Mouse (Mus musculus) neural tube, embryonic 15.5 days (tissue): ENCODE data around the gene Olfr1037. TPM values are rescaled to one million over a fixed set of nuclear protein-coding genes. Genes with fewer than 3 reads are reported as not detected.
"Not testable (repeated sequence)": the region's sequence is repeated elsewhere in the genome, so short reads cannot be mapped to it uniquely, and the experiment has no call there.

Experiments
- ATAC-seq: fragments of 200-750 bp; cut with Nextera tagmentation; 2 replicates; pipeline ENCODE4 v1.8.0; 2017; ENCODE audit warnings: mild to moderate bottlenecking, moderate TSS enrichment, moderate library complexity; ENCODE audit not compliant: low FRiP score
- H3K27ac ChIP-seq: fragments of 300-500 bp; sonication (generic); replicated peaks from 2 replicates; pipeline ENCODE4 v1.5.1; 2015; ENCODE audit warnings: mild to moderate bottlenecking, inconsistent platforms
- H3K27me3 ChIP-seq: fragments of 300-500 bp; sonication (generic); replicated peaks from 2 replicates; pipeline ENCODE4 v1.6.1; 2015; ENCODE audit warnings: inconsistent platforms
- H3K36me3 ChIP-seq: fragments of 300-500 bp; sonication (generic); 2 replicates; pipeline ENCODE4 v1.6.1; 2015; ENCODE audit warnings: inconsistent platforms
- H3K4me1 ChIP-seq: fragments of 300-500 bp; sonication (generic); 2 replicates; pipeline ENCODE4 v1.6.1; 2015; ENCODE audit warnings: inconsistent platforms
- H3K4me2 ChIP-seq: fragments of 300-500 bp; sonication (generic); 2 replicates; pipeline ENCODE4 v1.6.1; 2015; ENCODE audit warnings: inconsistent platforms, mild to moderate bottlenecking, moderate library complexity
- H3K4me3 ChIP-seq: fragments of 300-500 bp; sonication (generic); replicated peaks from 2 replicates; pipeline ENCODE4 v1.5.1; 2015; ENCODE audit warnings: mild to moderate bottlenecking, inconsistent platforms
- H3K9ac ChIP-seq: fragments of 300-500 bp; sonication (generic); replicated peaks from 2 replicates; pipeline ENCODE4 v1.6.1; 2015; ENCODE audit warnings: mild to moderate bottlenecking, inconsistent platforms
- H3K9me3 ChIP-seq: fragments of 300-500 bp; sonication (generic); replicated peaks from 2 replicates; pipeline ENCODE4 v1.6.1; 2016; ENCODE audit warnings: inconsistent platforms
- WGBS: fragments of 180-500 bp; shearing (Covaris S2); methylation state at CpG from one replicate; pipeline ENCODE4 v1.1.7; 2015; ENCODE audit warnings: mixed read lengths; 5-methylcytosine and 5-hydroxymethylcytosine counted together
- polyA plus RNA-seq: library from polyadenylated mRNA; unstranded; fragments of >200 nt; fragmentation: Nextera tagmentation; extraction: Ambion mirVana; gene quantifications from 2 replicates; pipeline ENCODE4 v1.2.1, GENCODE M21; 2015

Olfr1037 gene
- not detected in 2 replicates for polyA plus RNA-seq

- Histone ChIP-seq H3K27me3 (no peaks in the 10 kb centered on the region), H3K9ac (no peak within 1 kb of the TSS), H3K4me3 (no peak within 1 kb of the TSS), H3K9me3 (no peaks in the 10 kb centered on the region), H3K36me3 (no peaks in the 10 kb centered on the region), H3K27ac (no peak within 1 kb of the TSS), H3K4me1 (no peaks in the 10 kb centered on the region), H3K4me2 (no peak within 1 kb of the TSS)
- 95% methylated on average over 2 of the region's 2 CpGs for WGBS
- no peak for ATAC-seq
These were observed at the start of gene Olfr1037 for GRCm38 (mm10) chr2:86087285-86087684. Gene Olfr1037, minus strand, starts transcription at chr2:86087385.

DNA sequence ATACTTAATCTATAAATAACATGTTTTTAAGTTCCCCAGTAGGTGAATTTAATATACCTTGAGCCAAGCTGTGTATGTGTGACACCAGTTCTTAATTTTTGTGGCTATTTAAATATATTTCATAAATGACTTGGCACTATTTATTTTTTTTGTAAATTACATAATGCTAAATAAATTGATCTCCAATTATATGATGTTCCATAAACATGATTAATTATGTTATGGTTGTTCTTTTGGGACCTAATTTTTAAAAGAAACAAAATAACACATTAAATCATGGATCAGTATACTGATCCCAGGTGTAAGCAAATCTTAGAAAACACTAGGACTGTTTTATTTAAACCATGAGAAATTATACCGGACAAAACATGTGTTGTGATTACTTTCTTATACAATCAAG is 48.6 kb upstream of the Olfr1037 start, which contains the start of gene Olfr1039:
Gene Olfr1039 (minus strand): TSS at position 101 of the 400 bp plus-strand sequence.
- Histone ChIP-seq H3K4me3 (no peak within 1 kb of the TSS), H3K9me3 (no peaks in the 10 kb centered on the region), H3K4me1 (no peaks in the 10 kb centered on the region), H3K27ac (no peak within 1 kb of the TSS), H3K4me2 (no peak within 1 kb of the TSS), H3K9ac (no peak within 1 kb of the TSS), H3K36me3 (no peaks in the 10 kb centered on the region), H3K27me3 (no peaks in the 10 kb centered on the region)
- ATAC-seq, result no peak
- 98% methylated on average over 1 of the region's 1 CpGs for WGBS

DNA sequence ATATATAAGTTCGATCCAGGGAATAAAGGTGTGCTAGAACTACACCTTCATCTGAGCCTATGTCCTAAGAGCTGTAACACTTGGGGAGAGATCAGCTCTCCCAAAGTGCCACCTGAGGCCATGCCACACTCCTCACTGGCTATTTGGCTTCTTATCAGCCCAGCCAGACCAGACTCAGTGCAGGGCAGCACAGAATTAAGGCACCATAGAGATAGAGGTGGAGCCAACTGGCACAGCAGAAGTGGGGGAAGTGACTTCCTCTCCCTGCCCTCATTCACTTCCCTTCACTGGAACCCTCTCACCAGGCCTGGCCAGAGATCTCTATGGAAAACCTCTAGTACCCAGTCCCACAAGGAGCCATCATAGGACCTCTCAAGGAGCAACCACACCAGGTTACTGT is 6.7 kb downstream of the Olfr1037 start:
- not testable (repeated sequence) for ATAC-seq, H3K9ac ChIP-seq, H3K27ac ChIP-seq, H3K4me1 ChIP-seq, H3K4me2 ChIP-seq, H3K27me3 ChIP-seq, H3K9me3 ChIP-seq, H3K4me3 ChIP-seq, H3K36me3 ChIP-seq
- WGBS, result 87% methylated on average over 1 of the region's 1 CpGs

- not testable (repeated sequence) for ATAC-seq, H3K4me3 ChIP-seq, H3K36me3 ChIP-seq, H3K9ac ChIP-seq, H3K27me3 ChIP-seq, H3K27ac ChIP-seq, H3K4me2 ChIP-seq, H3K9me3 ChIP-seq, H3K4me1 ChIP-seq
These were observed 13.5 kb downstream of the Olfr1037 start, which contains the start of gene Olfr1036 for GRCm38 (mm10) chr2:86073692-86074091. Gene Olfr1036, plus strand, starts transcription at chr2:86073992.

DNA sequence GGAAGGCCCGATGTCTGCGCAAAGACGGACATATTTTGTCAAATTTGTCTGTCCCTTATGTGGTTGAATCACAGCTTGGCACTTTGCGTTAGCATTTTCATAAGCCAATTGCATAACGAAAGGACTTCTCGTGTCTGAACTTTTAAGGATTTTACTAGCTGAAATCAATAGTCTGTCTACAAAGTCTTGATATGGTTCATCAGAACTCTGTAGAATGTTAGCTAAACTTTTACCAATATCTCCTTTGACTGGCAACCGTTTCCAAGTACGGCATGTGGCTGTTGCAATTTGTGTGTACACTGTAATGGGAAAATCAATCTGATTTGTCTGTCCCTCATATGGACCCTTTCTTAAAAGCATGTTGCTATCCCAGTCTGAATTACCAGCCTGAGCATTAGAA is 17.0 kb downstream of the Olfr1037 start:
- WGBS, result 97% methylated on average over 8 of the region's 8 CpGs
- H3K36me3 ChIP-seq, result no peaks in the 10 kb centered on the region
- H3K9me3 ChIP-seq, result no peaks in the 10 kb centered on the region
- no peak for ATAC-seq
- no peak overlapping the region for H3K4me2 ChIP-seq
- no peak overlapping the region for H3K9ac ChIP-seq
- no peak overlapping the region for H3K27ac ChIP-seq
- H3K4me3 ChIP-seq, result no peak overlapping the region
- no peaks in the 10 kb centered on the region for H3K27me3 ChIP-seq
- no peaks in the 10 kb centered on the region for H3K4me1 ChIP-seq

DNA sequence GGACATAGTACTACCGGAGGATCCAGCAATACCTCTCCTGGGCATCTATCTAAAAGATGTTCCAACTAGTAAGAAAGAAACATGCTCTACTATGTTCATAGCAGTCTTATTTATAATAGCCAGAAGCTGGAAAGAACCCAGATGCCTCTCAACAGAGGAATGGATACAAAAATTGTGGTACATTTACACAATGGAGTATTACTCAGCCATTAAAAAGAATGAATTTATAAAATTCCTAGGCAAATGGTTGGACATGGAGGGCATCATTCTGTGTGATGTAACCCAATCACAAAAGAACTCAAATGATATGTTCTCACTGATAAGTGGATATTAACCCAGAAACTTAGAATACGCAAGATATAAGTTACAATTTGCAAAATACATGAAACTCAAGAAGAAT is 23.4 kb downstream of the Olfr1037 start:
- not testable (repeated sequence) for H3K27me3 ChIP-seq, H3K9ac ChIP-seq, H3K4me2 ChIP-seq, H3K4me3 ChIP-seq, H3K36me3 ChIP-seq, H3K4me1 ChIP-seq, H3K27ac ChIP-seq, ATAC-seq, H3K9me3 ChIP-seq
- WGBS, result 96% methylated on average over 2 of the region's 2 CpGs

DNA sequence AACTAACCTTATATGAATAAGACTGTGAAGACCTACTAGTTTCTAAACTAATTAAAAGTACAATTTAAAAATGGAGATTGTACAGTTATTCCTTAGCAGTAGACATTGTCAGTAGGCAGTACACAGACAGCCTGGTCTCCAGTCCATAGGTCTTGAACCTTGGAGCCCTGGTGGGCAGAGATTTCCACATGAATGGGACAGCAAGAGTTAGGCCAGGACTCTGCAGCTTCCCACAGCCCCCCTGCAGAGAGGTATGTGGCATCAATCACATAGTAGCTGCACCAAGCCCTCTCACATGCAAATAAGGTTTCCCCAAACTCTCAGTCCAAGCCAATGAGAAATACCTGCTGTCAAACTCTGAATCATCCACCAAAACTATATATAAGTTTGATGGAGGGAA is 36.4 kb downstream of the Olfr1037 start:
- H3K4me2 ChIP-seq, H3K36me3 ChIP-seq, H3K27me3 ChIP-seq, H3K27ac ChIP-seq, ATAC-seq, H3K9me3 ChIP-seq, H3K9ac ChIP-seq, H3K4me3 ChIP-seq, H3K4me1 ChIP-seq: not testable (repeated sequence)

DNA sequence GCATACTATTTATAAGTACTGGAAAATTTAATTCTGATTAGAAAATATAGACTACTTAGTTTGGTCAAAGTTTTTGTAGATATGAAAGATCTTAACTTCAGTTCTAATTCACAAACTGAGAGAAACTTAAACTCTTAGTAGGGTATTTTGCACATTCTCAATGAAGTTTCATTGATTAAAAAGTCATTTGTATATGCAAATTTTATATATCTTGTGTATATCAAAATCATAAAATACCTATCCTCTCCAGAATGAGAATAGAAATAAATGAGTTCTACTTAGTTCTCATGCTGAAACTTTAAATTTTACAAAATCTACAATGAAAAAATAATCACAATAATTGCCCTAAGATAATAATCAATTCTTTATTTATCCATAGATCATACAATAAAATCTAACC is 41.6 kb downstream of the Olfr1037 start, which contains the start of gene Olfr1034:
Gene Olfr1034 (plus strand): TSS at position 301 of the 400 bp plus-strand sequence.
- no peaks in the 10 kb centered on the region for H3K9me3 ChIP-seq
- no peak within 1 kb of the TSS for H3K9ac ChIP-seq
- H3K4me1 ChIP-seq, result no peaks in the 10 kb centered on the region
- no peak within 1 kb of the TSS for H3K4me3 ChIP-seq
- no peak within 1 kb of the TSS for H3K4me2 ChIP-seq
- no peak within 1 kb of the TSS for H3K27ac ChIP-seq
- no peaks in the 10 kb centered on the region for H3K36me3 ChIP-seq
- no peak for ATAC-seq
- no peaks in the 10 kb centered on the region for H3K27me3 ChIP-seq

Other genes starting within 250 kb of the Olfr1037 start
- not detected in 2 replicates for gene Olfr1019, start 241.9 kb downstream of the Olfr1037 start, polyA plus RNA-seq
- gene Olfr1020, start 240.4 kb downstream of the Olfr1037 start, polyA plus RNA-seq, result not detected in 2 replicates
- not detected in 2 replicates for gene Olfr1022, start 218.8 kb downstream of the Olfr1037 start, polyA plus RNA-seq
- gene Olfr1023, start 201.7 kb downstream of the Olfr1037 start, polyA plus RNA-seq, result not detected in 2 replicates
- gene Olfr1024, start 182.3 kb downstream of the Olfr1037 start, polyA plus RNA-seq, result not detected in 2 replicates
- not detected in 2 replicates for gene Olfr1025-ps1, start 172.2 kb downstream of the Olfr1037 start, polyA plus RNA-seq
- not detected in 2 replicates for gene Olfr1026, start 165.8 kb downstream of the Olfr1037 start, polyA plus RNA-seq
- gene Olfr1028, start 136.9 kb downstream of the Olfr1037 start, polyA plus RNA-seq, result not detected in 2 replicates
- not detected in 2 replicates for gene Olfr1029, start 113.5 kb downstream of the Olfr1037 start, polyA plus RNA-seq
- not detected in 2 replicates for gene Olfr1030, start 108.1 kb downstream of the Olfr1037 start, polyA plus RNA-seq
- not detected in 2 replicates for gene Olfr1031, start 97.1 kb downstream of the Olfr1037 start, polyA plus RNA-seq
- not detected in 2 replicates for gene Olfr1032, start 81.8 kb downstream of the Olfr1037 start, polyA plus RNA-seq
- gene Olfr1033, start 66.8 kb downstream of the Olfr1037 start, polyA plus RNA-seq, result 0.04 and 0.28 TPM in 2 replicates
- not detected in 2 replicates for gene Olfr1034, start 41.5 kb downstream of the Olfr1037 start, polyA plus RNA-seq
- not detected in 2 replicates for gene Olfr1036, start 13.4 kb downstream of the Olfr1037 start, polyA plus RNA-seq
- not detected in 2 replicates for gene Olfr1039, start 48.5 kb upstream of the Olfr1037 start, polyA plus RNA-seq
- gene Olfr1040, start 59.3 kb upstream of the Olfr1037 start, polyA plus RNA-seq, result not detected in 2 replicates
- gene Olfr1042, start 74.5 kb upstream of the Olfr1037 start, polyA plus RNA-seq, result not detected in 2 replicates
- gene Olfr1043, start 80.1 kb upstream of the Olfr1037 start, polyA plus RNA-seq, result not detected in 2 replicates
- gene Olfr1044, start 90.4 kb upstream of the Olfr1037 start, polyA plus RNA-seq, result not detected in 2 replicates
- gene Olfr52, start 98.3 kb upstream of the Olfr1037 start, polyA plus RNA-seq, result not detected in 2 replicates
- not detected in 2 replicates for gene Olfr1045, start 115.6 kb upstream of the Olfr1037 start, polyA plus RNA-seq
- not detected in 2 replicates for gene Olfr1046, start 131.9 kb upstream of the Olfr1037 start, polyA plus RNA-seq
- not detected in 2 replicates for gene Olfr1047, start 144.0 kb upstream of the Olfr1037 start, polyA plus RNA-seq
- gene Olfr1048, start 152.9 kb upstream of the Olfr1037 start, polyA plus RNA-seq, result not detected in 2 replicates
- not detected in 2 replicates for gene Olfr1049, start 170.9 kb upstream of the Olfr1037 start, polyA plus RNA-seq
- gene Olfr1051, start 191.7 kb upstream of the Olfr1037 start, polyA plus RNA-seq, result not detected in 2 replicates
- not detected in 2 replicates for gene Olfr1052, start 205.1 kb upstream of the Olfr1037 start, polyA plus RNA-seq
- gene Olfr1053, start 227.9 kb upstream of the Olfr1037 start, polyA plus RNA-seq, result not detected in 2 replicates
- gene Olfr1054, start 248.0 kb upstream of the Olfr1037 start, polyA plus RNA-seq, result not detected in 2 replicates